Mouse (Mus musculus): Measurements from ENCODE around the gene Ptgr1.
A peak's percentile ranks its signal among the peaks of the same experiment; 100 is the strongest.

Gene Ptgr1

DNA sequence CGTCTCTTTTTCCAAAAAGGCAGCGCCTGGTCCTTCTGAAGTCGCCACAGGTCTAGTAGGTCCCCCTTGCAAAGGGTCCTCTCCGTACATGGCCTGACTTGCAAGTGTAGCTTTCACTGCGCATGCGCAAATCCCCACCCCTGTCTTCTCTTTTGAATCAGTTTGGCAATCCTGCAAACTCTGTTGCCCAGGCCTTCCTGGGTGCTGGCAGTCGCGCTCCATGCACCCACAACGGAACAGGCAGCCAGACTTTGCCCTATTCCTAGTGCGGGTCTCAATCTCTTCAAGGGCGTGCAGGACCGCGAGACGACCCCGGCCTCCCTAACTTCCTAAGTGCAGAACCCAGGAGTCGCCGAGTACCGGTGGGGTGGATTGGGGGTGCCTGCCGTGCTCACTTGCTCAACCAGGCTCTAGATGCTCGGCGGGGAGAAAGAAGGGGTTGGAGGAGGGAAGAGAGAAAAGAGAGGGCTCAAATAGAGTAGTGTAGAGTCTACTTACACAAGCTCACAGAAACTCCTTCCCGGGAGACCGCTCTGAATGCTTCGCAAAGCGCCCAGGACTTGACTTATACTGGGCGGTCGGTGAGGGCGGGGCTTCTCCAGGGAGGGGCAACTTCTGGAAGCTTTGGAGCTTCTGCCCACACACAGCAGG is at the start of gene Ptgr1:
TSS of gene Ptgr1 (minus strand) at position 580 of the 651 bp plus-strand sequence.
- peak; percentile 93 to 94 for DNase-seq

DNA sequence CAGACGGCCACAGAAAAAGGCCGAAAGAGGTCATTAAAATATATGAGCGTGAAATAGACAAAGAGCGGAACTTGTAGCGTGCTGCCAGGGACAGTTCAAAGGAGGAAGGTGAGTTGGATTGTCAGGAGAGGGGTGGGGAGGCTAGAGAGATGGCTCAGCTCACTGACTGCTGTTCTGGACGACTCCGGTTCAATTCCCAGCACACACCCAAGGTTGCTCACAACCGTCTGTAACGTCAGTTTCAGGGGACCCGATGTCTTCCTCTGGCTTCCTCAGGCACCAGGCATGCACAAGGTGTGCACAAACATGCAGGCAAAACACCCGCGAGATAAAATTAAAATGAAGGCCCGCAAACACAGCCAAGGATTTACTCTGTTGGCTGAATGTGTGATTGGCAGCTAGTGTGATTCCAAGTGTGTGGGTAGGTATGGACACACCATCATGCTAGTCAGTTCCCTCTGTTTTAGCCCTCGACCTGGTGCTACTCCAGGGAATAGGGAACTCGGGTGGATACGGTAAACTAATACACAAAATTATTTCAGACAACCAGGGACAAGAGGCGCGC is 48.9 kb upstream of the Ptgr1 start:
- DNase-seq = no peak

GRCm38 (mm10) chr4:59034918-59035785 is 48.2 kb upstream of the Ptgr1 start, which contains the start of gene Gng10:
Gng10 (plus strand) TSS chr4:59035088.
- DNase-seq = peak; percentile 61 to 82

DNA sequence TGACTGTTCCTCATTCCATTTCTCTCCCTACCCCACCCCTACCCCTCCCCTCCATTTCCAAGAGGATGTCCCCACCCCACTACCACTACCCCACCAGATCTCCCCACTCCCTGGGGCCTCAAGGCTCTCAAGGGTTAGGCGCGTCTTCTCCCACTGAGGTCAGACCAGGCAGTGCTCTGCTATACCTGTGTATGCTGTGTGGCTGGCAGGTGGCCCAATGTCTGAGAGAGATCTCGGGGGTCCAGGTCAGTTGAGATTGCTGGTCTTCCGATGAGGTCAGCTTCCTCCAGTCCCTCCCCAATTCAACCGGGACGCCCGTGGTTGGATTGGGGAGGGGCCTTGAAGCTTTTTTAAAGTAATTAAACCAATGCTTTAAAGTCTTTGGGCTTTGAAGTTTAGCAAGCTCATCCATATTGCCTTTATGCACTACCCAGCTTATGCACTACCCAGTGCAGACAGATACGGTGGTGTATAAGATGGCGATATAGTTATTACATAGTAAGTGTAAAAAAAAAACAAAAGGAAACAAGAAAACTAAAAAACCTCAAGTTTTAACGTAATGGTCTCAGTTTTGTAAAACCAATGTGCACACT is 47.5 kb upstream of the Ptgr1 start:
- DNase-seq = peak in 1 of 2 experiments; percentile 39

DNA sequence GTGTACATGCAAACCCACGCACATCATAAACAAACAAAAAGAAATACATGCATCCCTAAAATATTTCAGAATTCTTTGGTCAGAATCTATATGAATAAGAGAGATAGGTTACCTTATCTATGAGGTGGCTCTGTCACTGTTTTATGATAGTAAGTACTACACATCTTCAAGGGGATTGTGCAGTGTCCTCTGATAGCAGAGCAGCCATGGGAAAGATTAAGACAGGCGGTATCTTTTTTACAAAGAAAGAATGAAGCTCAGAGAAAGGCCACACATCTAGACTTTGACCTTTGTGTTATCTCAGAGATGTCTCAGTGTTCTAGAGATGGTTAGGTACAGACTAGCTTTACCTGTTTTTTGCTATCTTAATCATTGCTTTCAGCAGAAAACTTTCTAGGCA is 30.0 kb upstream of the Ptgr1 start:
- no peak for DNase-seq

GRCm38 (mm10) chr4:59015181-59015580 is 28.3 kb upstream of the Ptgr1 start:
- no peak for DNase-seq

DNA sequence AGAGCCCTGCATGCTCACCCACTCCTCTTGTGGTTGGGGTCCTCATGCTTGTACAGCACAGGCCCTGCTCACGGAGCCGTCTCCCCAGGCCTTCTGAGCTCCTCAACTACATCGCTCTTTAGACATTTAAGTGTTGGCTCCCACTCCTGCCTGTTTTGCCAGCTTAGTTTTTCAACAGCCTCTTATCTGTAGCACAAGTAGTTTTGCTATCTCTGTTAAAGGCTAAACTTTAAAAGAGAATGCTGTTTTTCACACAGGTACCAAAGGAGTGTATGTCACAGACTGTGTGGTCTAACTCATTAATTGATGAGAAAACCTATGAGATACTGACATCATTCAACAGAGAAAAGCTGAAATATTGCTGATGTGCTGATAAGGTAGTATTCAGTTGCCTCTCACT is 24.5 kb upstream of the Ptgr1 start:
- no peak for DNase-seq

DNA sequence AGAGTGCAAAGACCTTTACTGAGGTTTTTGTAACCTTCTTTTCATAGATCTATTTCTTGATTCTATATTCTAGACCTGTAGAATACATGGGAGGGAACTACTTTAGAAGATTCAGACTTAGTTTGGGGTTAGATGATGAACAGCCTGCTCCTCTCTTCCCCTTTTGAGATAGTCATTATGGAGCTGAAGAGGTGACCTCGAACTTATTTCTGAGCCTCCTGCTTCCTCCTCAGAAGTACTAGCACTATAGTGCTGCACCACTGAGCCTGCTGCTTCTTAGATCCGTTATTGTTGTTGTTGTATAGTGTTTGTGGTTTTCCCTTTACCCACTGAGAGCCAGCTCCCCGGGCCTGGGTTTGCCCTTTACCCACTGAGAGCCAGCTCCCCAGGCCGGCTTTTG is 22.8 kb upstream of the Ptgr1 start:
- no peak for DNase-seq

- no peak for DNase-seq
Observed at GRCm38 (mm10) chr4:59009186-59009585, 22.3 kb upstream of the Ptgr1 start.

- DNase-seq = no peak
Observed at GRCm38 (mm10) chr4:59007974-59008373, 21.1 kb upstream of the Ptgr1 start.

GRCm38 (mm10) chr4:59007016-59007415 is 20.1 kb upstream of the Ptgr1 start:
- no peak for DNase-seq

DNA sequence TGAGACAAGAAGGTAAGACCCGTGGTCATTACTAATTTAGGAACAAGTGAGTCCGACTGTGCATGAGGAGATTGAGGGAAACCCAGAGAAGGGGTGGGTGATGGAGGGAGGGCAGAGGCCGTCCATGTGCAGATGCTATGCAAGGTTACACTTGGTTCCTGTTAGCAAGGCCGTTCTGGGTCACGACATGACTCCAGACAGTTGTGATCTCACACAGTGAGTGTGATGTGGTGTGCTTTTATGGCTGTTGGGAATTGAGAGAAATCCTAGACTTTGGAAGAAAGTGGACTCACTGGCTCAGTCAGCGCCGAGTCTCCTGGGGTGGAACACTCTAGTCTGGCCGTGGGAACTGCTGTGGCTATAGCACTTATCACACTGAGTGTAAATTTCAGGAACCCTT is 19.3 kb upstream of the Ptgr1 start:
- DNase-seq = no peak

DNA sequence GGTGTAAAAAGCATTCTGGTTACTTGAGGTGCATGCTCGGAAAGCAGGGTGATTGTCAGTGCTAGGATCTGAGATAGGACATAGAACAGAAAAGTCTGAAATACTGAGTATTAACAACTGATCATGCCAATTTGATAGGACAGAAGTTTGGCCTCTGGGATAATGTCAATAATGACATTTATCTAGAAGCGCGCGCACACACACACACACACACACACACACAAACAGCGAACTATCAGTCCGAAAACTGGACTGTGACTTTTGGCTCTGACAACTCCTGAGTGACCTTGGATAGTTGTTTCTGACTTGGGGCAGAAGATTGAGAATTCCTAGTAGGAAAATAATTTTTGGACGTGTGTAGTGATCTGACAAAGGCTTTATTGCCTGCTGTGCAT is 16.9 kb upstream of the Ptgr1 start:
- no peak for DNase-seq

DNA sequence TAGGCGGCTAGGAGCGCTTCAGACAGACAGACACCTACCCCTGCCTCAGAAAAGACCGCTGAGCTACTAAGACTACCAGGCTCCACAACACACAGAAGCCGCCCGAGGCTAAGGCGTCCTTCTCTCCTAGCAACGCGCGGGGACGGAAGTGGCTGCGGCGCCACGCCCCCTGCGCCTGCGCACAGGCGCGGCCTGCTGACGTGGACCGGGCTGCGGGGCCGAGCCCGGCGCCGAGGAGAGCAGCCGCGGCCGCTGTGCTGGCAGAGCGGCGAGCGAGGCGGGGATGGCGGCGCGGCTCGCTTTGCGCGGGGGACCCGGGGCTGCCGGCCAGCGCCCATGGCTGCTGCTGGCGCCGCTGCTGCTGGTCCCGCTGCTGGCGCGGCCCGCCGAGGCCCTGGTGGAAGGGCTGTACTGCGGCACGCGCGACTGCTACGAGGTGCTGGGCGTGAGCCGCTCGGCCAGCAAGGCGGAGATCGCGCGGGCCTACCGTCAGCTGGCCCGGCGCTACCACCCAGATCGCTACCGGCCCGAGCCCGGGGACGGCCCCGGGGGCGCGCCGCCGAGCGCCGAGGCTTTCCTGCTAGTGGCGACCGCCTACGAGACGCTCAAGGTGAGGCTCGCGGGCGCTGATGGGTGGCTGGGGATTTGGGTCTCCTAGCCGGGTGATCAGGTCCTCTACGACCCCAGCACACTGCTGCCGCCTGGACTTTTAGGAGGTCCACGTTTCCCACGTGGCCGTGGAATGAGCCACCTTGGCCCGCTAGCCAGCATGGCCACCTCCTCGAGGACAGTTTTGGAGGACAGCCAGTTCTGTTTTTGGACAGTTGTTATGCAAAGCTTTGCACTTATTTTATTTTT is 16.3 kb upstream of the Ptgr1 start, which contains the start of gene Gm20503:
TSS of gene Gm20503 (plus strand) at position 263 of the 858 bp plus-strand sequence.
- DNase-seq = peak; percentile 91 to 96

GRCm38 (mm10) chr4:59000614-59001013 is 13.7 kb upstream of the Ptgr1 start:
- DNase-seq = peak; percentile 41 to 62

DNA sequence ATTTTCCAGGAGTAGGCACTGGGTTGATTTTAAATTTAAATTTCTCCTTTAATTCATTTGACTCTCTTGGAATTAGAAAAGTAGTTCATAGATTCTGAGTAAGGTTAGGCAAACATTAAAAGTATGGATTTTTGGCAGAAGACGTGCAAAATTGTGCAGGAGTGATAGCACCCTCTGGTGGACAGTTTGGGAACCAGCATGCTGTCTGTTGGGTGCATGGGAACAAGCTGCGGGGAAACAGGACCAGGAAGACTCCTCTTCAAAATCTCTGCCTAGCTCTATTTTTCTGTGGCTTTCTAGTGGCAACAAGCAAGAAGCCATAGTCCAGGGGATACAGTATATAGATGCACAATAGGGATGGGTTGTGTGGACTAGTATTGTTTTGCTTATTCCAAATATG is 12.8 kb upstream of the Ptgr1 start:
- peak; percentile 81 to 85 for DNase-seq

GRCm38 (mm10) chr4:58998688-58999087 is 11.8 kb upstream of the Ptgr1 start:
- no peak for DNase-seq

- DNase-seq = peak; percentile 62 to 81
Observed at GRCm38 (mm10) chr4:58997081-58997480, 10.2 kb upstream of the Ptgr1 start.

DNA sequence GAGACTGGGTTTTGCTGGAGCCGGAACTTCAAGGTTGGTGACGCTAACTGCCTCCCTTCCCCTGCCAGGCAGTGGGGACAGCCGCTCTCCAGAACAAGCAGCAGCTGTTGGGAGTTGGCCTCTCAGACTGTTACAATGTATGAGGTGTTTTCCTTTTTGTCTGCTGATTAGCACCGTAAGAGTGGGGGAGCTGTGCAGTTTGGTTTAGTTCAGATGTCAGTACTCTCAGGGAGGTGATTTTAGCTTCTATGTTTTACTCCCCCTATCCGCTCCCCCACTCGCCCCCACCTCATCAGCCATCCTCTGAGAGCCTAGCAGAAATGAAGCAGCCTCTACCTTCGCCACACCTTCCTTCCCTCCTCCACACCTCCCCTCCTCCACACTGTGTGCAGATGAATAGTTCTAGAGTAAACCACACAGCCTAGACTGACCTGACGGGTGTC is 8.4 kb upstream of the Ptgr1 start:
- no peak for DNase-seq

- no peak for DNase-seq
Observed at GRCm38 (mm10) chr4:58994762-58995161, 7.8 kb upstream of the Ptgr1 start, which contains the start of gene Dnajc25. Dnajc25 (plus strand) TSS chr4:58995062.

DNA sequence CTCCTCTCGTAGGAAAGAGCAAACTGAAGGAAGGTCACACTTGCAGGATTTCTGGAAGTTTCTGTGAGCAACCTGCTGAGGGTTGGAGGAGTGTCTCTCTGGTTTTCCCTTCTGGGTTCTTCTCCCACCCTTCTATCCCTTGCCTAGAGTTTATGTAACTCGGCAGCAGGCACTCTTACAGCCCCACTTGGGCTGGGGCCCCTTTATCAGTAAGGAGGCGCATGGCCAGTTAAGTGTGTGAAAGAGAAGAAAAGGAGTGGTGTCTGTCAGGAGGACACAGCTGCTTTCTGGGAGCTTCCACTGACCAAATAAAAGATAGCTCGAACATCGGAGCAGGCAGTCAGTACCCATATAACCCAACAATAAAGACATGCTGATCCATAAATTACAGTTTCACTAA is 5.3 kb upstream of the Ptgr1 start:
- DNase-seq = no peak
